17 mouse cellular contexts compared by ENCODE assay signal in genomic region chr5:21487716-21488115, GRCm38 (mm10). TPM values are rescaled to one million over a fixed set of nuclear protein-coding genes. Genes with fewer than 3 reads are reported as not detected.
DNase-seq lines count a peak whose midpoint lies in the region; ATAC-seq and TF ChIP-seq lines count a peak whose summit lies in the region.
"Had no signal": no experiment of that assay in that cellular context is flagged by ENCODE, and none has a peak within 500 bp of the region (broad histone marks: within the 10 kb centered on the region; RNA-seq: fewer than 3 reads in every experiment).

No protein-coding gene starts in this region.

- H3K9me3 ChIP-seq in limb, embryonic 15.5 days = no peaks in the 10 kb centered on the region
- no peaks in the 10 kb centered on the region for H3K9me3 ChIP-seq in limb, embryonic 10.5 days (replicated peaks)
- H3K9me3 ChIP-seq: intestine, embryonic 15.5 days had no signal

- WGBS in limb, embryonic 15.5 days = 68% methylated on average over 3 of the region's 3 CpGs
- WGBS in limb, embryonic 10.5 days = 98% methylated on average over 3 of the region's 3 CpGs

- H3K27ac ChIP-seq in limb, embryonic 15.5 days = peak overlapping the region; percentile 40; the same call in 1 of the 2 replicates
- no peak overlapping the region for H3K27ac ChIP-seq in limb, embryonic 10.5 days
- H3K27ac ChIP-seq: liver, embryonic 14.5 days had no signal

- no peaks in the 10 kb centered on the region for H3K27me3 ChIP-seq in limb, embryonic 15.5 days
- H3K27me3 ChIP-seq in limb, embryonic 10.5 days (ENCODE audit: low read depth, poor library complexity, severe bottlenecking) = no peaks in the 10 kb centered on the region
- no peaks in the 10 kb centered on the region for H3K27me3 ChIP-seq in myocyte (ENCODE audit: control insufficient read depth, insufficient read depth, insufficient read length)
- H3K27me3 ChIP-seq: intestine, embryonic 15.5 days had no signal

- H3K79me2 ChIP-seq in myocyte (ENCODE audit: control insufficient read depth, insufficient read depth) = no peaks in the 10 kb centered on the region

- no peak overlapping the region for H3K9ac ChIP-seq in limb, embryonic 15.5 days
- H3K9ac ChIP-seq: intestine, embryonic 15.5 days; liver, embryonic 14.5 days had no signal

- ATAC-seq in limb, embryonic 15.5 days (ENCODE audit: insufficient number of reproducible peaks, low FRiP score, low TSS enrichment, low read depth) = no peak
- no peak for ATAC-seq in erythroblast, adult 5-6 weeks (replicated peaks; ENCODE audit: low FRiP score, poor library complexity, severe bottlenecking)
- ATAC-seq: CD4-positive, CD25-positive, alpha-beta regulatory T cell, adult 4 months; intestine, embryonic 15.5 days had no signal

- H3K36me3 ChIP-seq in limb, embryonic 15.5 days = no peaks in the 10 kb centered on the region
- H3K36me3 ChIP-seq in limb, embryonic 10.5 days = no peaks in the 10 kb centered on the region
- H3K36me3 ChIP-seq in myocyte (ENCODE audit: control insufficient read depth, insufficient read depth) = no peaks in the 10 kb centered on the region
- H3K36me3 ChIP-seq: intestine, embryonic 15.5 days had no signal

- H3K4me1 ChIP-seq in limb, embryonic 15.5 days = peaks cover 40% of the 10 kb centered on the region
- peaks cover 19% of the 10 kb centered on the region for H3K4me1 ChIP-seq in limb, embryonic 10.5 days
- H3K4me1 ChIP-seq: intestine, embryonic 15.5 days had no signal

- no peak for DNase-seq in limb, embryonic 10.5 days (ENCODE audit: low spot score)
- DNase-seq in cerebellum, adult 18-20 months = peak; percentile 75 to 80
- peak; percentile 72 to 80 for DNase-seq in cerebellum, postnatal 25 days
- DNase-seq in lung, postnatal 25 days (ENCODE audit: low spot score) = no peak
- no peak for DNase-seq in right cerebral cortex, postnatal 36 days (ENCODE audit: low spot score in 2 of 2)
- DNase-seq: adrenal gland, postnatal 14 days; kidney, postnatal 14 days; lung, postnatal 10 days; thymus, postnatal 4 days had no signal

- TF ChIP-seq POLR2A in myocyte (IDR thresholded peaks at IDR 0.05; ENCODE audit: insufficient read length, low read depth) = no peak

- no peak overlapping the region for H3ac ChIP-seq in myocyte (ENCODE audit: control insufficient read depth, insufficient read length)

- no peak overlapping the region for H3K4me2 ChIP-seq in limb, embryonic 15.5 days
- peak overlapping the region; percentile 65 for H3K4me2 ChIP-seq in myocyte (ENCODE audit: low read depth)
- H3K4me2 ChIP-seq: intestine, embryonic 15.5 days had no signal

- no peak overlapping the region for H3K4me3 ChIP-seq in limb, embryonic 15.5 days
- H3K4me3 ChIP-seq in limb, embryonic 10.5 days = no peak overlapping the region
- no peak overlapping the region for H3K4me3 ChIP-seq in myocyte
- H3K4me3 ChIP-seq: intestine, embryonic 15.5 days had no signal

TF ChIP-seq in myocyte, 11 proteins besides CTCF, POLR2A, EP300 and RAD21:
- peak; percentile 45 to 80 (median 52) for TF ChIP-seq MYOD1 (IDR thresholded peaks at IDR 0.05; ENCODE audit: control insufficient read depth in 1 of 3, insufficient read length in 2 of 3, low read depth in 2 of 3)
- TF ChIP-seq TCF12 (IDR thresholded peaks at IDR 0.05; ENCODE audit: insufficient read depth, poor library complexity, severe bottlenecking) = no peak
- TF ChIP-seq USF1 (IDR thresholded peaks at IDR 0.05; ENCODE audit: low read depth) = no peak
- TF ChIP-seq MAX (IDR thresholded peaks at IDR 0.05; ENCODE audit: low read depth) = no peak
- TF ChIP-seq MYOG (IDR thresholded peaks at IDR 0.05; ENCODE audit: control insufficient read depth in 1 of 3, insufficient read depth in 1 of 3, insufficient read length in 2 of 3, low read depth in 2 of 3) = peak in 1 of 3 experiments; percentile 40
- TF ChIP-seq CEBPB (IDR thresholded peaks at IDR 0.05; ENCODE audit: insufficient read depth, poor library complexity, severe bottlenecking) = no peak

RNA-seq across cellular contexts. Expression of gene Lrrc17, which starts 55.6 kb away (rescaled TPM):
- polyA plus RNA-seq in limb, embryonic 15.5 days (2015; fragmentation: Nextera tagmentation; extraction: Ambion mirVana) = 106 and 121 TPM in 2 replicates
- 8.7 and 19.3 TPM in 2 replicates for polyA plus RNA-seq in limb, embryonic 10.5 days (2016; fragmentation: Nextera tagmentation; extraction: Ambion mirVana)
- polyA plus RNA-seq in myocyte (2012; fragmentation: generic; extraction: Trizol) = 70.3 TPM
- not detected in 2 replicates for total RNA-seq in erythroblast, adult 5-6 weeks (2015; ENCODE audit: low replicate concordance)
- total RNA-seq in erythroblast, adult 5-6 weeks (2017; ENCODE audit: low replicate concordance) = 0.85 TPM in 1 of 2 replicates, not detected in the other
- total RNA-seq: MEL; neutrophil, adult 5-6 weeks had no signal
- polyA plus RNA-seq: CD4-positive, CD25-positive, alpha-beta regulatory T cell, adult 4 months had no signal

Comparison
In these comparisons a context has a peak if more than half of its experiments do, and no peak if none do; other contexts are left out.
1. DNase-seq: peak in cerebellum, adult 18-20 months (2 of 2) and cerebellum, postnatal 25 days (2 of 2); none in limb, embryonic 10.5 days (single experiment), lung, postnatal 25 days (single experiment) and right cerebral cortex, postnatal 36 days (0 of 2).